Mouse (Mus musculus): ENCODE data around the gene Mau2. TPM values are rescaled to one million over a fixed set of nuclear protein-coding genes. Genes with fewer than 3 reads are reported as not detected.
A peak's percentile ranks its signal among the peaks of the same experiment; 100 is the strongest.

Gene Mau2
- total and polyA plus RNA-seq, 3 experiments: 19.5 to 38.4 (median 25.5) TPM

GRCm38 (mm10) chr8:70001176-70001891, 41.2 kb downstream of the Mau2 start (continued):
- TF ChIP-seq MAX (IDR thresholded peaks at IDR 0.05; ENCODE audit: low read length) (peak; percentile 88), UBTF (IDR thresholded peaks at IDR 0.05; ENCODE audit: low read depth, low read length) (no peak), SMC3 (IDR thresholded peaks at IDR 0.05; ENCODE audit: low read depth, low read length) (peak; percentile 75), TCF12 (IDR thresholded peaks at IDR 0.05; ENCODE audit: low read depth, low read length) (peak; percentile 72), MAFK (IDR thresholded peaks at IDR 0.05; ENCODE audit: insufficient replicate concordance, low read length) (no peak), ETS1 (conservative IDR thresholded peaks at IDR 0.05; ENCODE audit: low read depth, low read length) (0 out of 2 replicates have a peak, but pooled peaks have one; percentile 5), NRF1 (IDR thresholded peaks at IDR 0.05; ENCODE audit: low read depth, low read length) (peak; percentile 48)

DNA sequence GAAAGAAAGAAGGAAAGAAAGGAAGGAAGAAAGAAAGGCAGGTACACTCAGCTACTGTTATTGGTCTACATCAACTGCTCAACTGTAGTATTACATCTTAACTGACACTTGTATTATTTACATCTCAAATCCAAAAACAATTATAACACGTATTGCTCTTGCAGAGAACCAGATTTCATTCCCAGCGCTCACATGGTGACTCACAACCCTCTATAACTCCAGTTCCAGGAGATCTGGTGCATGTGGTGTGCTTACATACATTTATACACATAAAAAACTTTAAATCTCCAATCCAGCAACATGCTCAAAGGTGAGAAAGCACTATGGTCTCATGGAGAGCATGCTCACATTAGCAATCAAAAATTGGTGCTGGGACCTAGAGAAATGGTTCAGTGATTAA, 42.3 kb downstream of the Mau2 start:
- Histone ChIP-seq H3K79me2 (replicated peaks; ENCODE audit: control insufficient read depth, extremely low read depth, insufficient read depth, poor library complexity, severe bottlenecking) (peaks cover 4% of the 10 kb centered on the region), H3K4me1 (ENCODE audit: control insufficient read depth in 1 of 2, insufficient read depth in 2 of 2) (peaks cover 4 to 31% of the 10 kb centered on the region in 2 experiments; a peak in 3 of 4 replicates), H3K4me2 (ENCODE audit: insufficient read depth, low read depth, poor library complexity, severe bottlenecking) (no peak overlapping the region), H3K9ac (ENCODE audit: insufficient read depth, low read depth) (no peak overlapping the region), H3K4me3 (replicated peaks in 1 of 3; ENCODE audit: low read depth in 2 of 3, low read length in 2 of 3, poor library complexity in 1 of 3) (no peak overlapping the region), H3K27me3 (replicated peaks) (no peaks in the 10 kb centered on the region), H3K27ac (ENCODE audit: insufficient read depth, low read depth) (no peak overlapping the region), H3K9me3 (replicated peaks; ENCODE audit: low read length) (no peaks in the 10 kb centered on the region), H3K36me3 (replicated peaks in 1 of 2; ENCODE audit: control insufficient read depth in 1 of 2, insufficient read depth in 1 of 2, low read length in 1 of 2) (no peaks in the 10 kb centered on the region)
- in situ Hi-C loops (cut with MboI; ENCODE audit: low pct_ligation_motif_present, low pct_unique_long_range_greater_than_20kb, low sequenced_read_pairs): loop anchor here (5.0 kb wide), 2 partner anchors 33 to 78 kb away; no protein-coding TSS in a partner anchor
- TF ChIP-seq CHD1 (IDR thresholded peaks at IDR 0.05; ENCODE audit: low read depth, low read length) (no peak), TBP (conservative IDR thresholded peaks at IDR 0.05; ENCODE audit: low read depth, low read length) (no peak)
- no peak for DNase-seq (ENCODE audit: extremely low read depth)
- dilution Hi-C loops (cut with MboI; ENCODE audit: extremely low pct_ligation_motif_present, extremely low pct_unique_long_range_greater_than_20kb, low sequenced_read_pairs): no loop called here

- H3K79me2 ChIP-seq (replicated peaks; ENCODE audit: control insufficient read depth, extremely low read depth, insufficient read depth, poor library complexity, severe bottlenecking): peaks cover 12% of the 10 kb centered on the region
- no peaks in the 10 kb centered on the region for H3K9me3 ChIP-seq (replicated peaks; ENCODE audit: low read length)
- no peak overlapping the region for H3K9ac ChIP-seq (ENCODE audit: insufficient read depth, low read depth)
- DNase-seq (ENCODE audit: extremely low read depth): no peak
- no peak overlapping the region for H3K4me3 ChIP-seq (replicated peaks in 1 of 3; ENCODE audit: low read depth in 2 of 3, low read length in 2 of 3, poor library complexity in 1 of 3)
- no peak overlapping the region for H3K27ac ChIP-seq (ENCODE audit: insufficient read depth, low read depth)
- dilution Hi-C loops (cut with MboI; ENCODE audit: extremely low pct_ligation_motif_present, extremely low pct_unique_long_range_greater_than_20kb, low sequenced_read_pairs): no loop called here
- peaks cover 5 to 37% of the 10 kb centered on the region in 2 experiments for H3K4me1 ChIP-seq (ENCODE audit: control insufficient read depth in 1 of 2, insufficient read depth in 2 of 2)
- no peaks in the 10 kb centered on the region for H3K27me3 ChIP-seq (replicated peaks)
- H3K36me3 ChIP-seq (replicated peaks in 1 of 2; ENCODE audit: control insufficient read depth in 1 of 2, insufficient read depth in 1 of 2, low read length in 1 of 2): no peaks in the 10 kb centered on the region
- TF ChIP-seq TBP (conservative IDR thresholded peaks at IDR 0.05; ENCODE audit: low read depth, low read length) (no peak), KAT2A (IDR thresholded peaks at IDR 0.05; ENCODE audit: insufficient replicate concordance, low read length) (no peak), CHD2 (IDR thresholded peaks at IDR 0.05; ENCODE audit: low read length) (no peak), ZC3H11A (IDR thresholded peaks at IDR 0.05; ENCODE audit: low read depth, low read length) (no peak), MEF2A (IDR thresholded peaks at IDR 0.05; ENCODE audit: borderline replicate concordance, low read depth, low read length) (no peak), RAD21 (IDR thresholded peaks at IDR 0.05; ENCODE audit: low read depth, low read length) (no peak), EP300 (IDR thresholded peaks at IDR 0.05; ENCODE audit: low read length) (no peak)
- no peak overlapping the region for H3K4me2 ChIP-seq (ENCODE audit: insufficient read depth, low read depth, poor library complexity, severe bottlenecking)
- in situ Hi-C loops (cut with MboI; ENCODE audit: low pct_ligation_motif_present, low pct_unique_long_range_greater_than_20kb, low sequenced_read_pairs): no loop called here
Observed at GRCm38 (mm10) chr8:69999236-69999635, 43.3 kb downstream of the Mau2 start.

Data from CH12.LX (cell line).